Mouse (Mus musculus): ENCODE results near the gene Vat1.
"Not testable (repeated sequence)": the region's sequence is repeated elsewhere in the genome, so short reads cannot be mapped to it uniquely, and the experiment has no call there.

GRCm38 (mm10) chr11:101438006-101438405 lies 28.0 kb downstream of the Vat1 start:
- not testable (repeated sequence) for TF ChIP-seq GATA1 (IDR thresholded peaks at IDR 0.05; ENCODE audit: borderline replicate concordance, low read length); FLI1 (IDR thresholded peaks at IDR 0.05; ENCODE audit: low read length)
